Mouse (Mus musculus) thymus, postnatal 25 days (tissue): Measurements from ENCODE around the gene 4930407I10Rik.

ENCODE experiments used
- DNase-seq: peaks from one replicate; pipeline ENCODE4 v3.0.0; 2022

The 4930407I10Rik gene

DNA sequence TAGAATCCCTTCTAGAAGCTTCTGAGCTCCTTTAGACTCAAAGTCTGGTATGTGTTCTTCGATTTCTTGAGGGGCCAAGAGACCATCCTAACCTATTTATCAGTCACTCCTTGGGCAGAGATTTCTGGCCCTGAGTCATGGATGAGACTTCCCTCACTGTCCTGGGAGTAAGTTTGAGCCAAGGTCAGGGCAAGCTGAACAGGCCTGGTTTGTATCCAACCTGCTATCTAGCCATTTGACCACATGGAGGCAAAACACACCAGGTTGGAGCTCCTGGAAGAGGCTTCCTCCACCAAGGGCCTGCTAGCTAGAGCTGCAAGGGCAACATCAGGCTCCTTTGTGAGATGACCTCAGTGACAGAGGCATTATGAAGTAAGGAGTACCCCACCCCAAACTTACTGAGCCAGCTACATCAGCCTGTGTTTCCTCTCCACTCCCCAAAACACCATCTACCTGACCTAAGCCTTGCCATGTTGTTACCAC is at the start of gene 4930407I10Rik:
Gene 4930407I10Rik, plus strand, starts transcription at position 433 of the 483 bp plus-strand sequence.
- no peak for DNase-seq

DNA sequence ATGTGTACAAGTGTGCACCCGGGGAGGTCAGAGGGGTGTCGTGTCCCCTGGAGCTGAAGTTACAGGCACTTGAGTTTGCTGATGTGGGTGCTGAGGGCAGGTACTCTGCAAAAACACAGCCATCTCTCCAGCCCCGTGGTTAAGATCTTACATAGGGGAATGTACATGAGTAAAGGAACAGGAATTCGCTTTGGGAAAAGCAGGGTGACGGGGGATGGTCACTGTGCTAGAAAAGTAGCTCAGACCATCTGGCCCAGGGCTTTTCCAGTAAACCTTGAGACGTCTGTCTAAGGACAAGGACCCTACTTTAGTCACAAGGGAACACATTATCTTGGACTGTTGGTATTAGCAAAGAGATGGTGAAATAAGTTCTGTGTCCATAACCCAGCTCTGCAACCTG is 47.0 kb upstream of the 4930407I10Rik start:
- no peak for DNase-seq

DNA sequence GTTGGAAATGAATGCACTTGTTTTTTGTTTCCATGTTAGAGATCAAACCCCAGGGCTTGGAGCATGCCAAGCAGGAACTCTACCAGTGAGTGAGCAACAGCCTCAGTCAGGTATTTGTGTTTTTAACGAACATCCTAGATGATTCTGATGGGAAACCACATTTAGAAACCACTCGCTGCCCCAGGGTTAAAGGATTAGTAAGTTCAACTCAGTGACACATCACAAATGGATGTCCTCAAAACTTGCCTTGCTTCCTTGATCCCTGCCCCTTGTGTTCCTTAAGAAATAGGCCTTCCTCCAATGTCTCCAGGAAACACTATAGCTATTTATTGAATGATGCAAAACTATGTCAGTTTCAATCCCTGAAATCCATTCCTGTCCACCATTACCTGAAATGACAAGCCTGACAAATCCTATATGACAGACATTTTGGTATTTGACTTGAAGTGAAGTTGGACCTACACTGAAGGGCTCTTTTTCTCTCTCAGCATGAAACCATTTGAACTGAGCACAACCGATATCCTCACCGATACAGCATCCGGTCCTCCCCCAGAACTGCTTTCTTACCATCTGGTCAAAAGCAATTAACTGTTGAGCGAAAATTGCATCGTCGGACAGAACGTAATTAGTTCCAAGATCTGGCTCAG is 44.1 kb upstream of the 4930407I10Rik start:
- no peak for DNase-seq

DNA sequence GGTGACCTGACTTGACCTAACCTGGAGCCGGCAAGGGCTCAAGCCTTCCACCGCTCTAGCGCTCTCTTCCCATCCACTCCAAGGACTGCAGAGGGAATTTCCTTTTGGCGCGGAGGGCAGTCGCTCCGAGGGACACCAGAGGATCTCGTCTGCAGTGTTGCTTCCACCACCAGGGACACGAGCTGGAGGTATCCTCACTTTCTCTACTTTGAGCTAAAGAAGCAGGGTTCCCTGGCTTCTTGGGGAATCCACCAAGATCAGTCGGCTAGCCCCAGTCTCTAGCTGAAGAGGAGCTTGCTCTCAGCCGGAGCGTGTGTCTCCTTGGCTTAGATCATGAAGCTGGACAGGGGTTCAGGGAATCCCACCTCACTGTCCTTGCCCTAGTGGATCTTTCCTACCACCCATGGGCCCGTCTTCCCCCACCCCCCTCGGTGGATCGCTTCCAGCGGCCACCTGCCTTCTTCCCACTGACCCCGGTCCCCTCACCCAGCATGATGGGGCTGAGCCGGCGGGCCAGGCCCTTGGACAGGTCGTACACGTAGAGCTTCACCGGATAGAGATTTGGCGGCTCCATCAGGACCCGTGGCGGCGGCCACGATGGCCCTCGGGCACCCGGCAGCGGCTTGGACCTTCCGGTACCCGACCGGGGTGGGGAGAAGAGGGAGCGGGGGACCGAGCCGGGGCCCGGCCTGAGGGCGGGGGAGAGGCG is 43.4 kb upstream of the 4930407I10Rik start:
- no peak for DNase-seq

DNA sequence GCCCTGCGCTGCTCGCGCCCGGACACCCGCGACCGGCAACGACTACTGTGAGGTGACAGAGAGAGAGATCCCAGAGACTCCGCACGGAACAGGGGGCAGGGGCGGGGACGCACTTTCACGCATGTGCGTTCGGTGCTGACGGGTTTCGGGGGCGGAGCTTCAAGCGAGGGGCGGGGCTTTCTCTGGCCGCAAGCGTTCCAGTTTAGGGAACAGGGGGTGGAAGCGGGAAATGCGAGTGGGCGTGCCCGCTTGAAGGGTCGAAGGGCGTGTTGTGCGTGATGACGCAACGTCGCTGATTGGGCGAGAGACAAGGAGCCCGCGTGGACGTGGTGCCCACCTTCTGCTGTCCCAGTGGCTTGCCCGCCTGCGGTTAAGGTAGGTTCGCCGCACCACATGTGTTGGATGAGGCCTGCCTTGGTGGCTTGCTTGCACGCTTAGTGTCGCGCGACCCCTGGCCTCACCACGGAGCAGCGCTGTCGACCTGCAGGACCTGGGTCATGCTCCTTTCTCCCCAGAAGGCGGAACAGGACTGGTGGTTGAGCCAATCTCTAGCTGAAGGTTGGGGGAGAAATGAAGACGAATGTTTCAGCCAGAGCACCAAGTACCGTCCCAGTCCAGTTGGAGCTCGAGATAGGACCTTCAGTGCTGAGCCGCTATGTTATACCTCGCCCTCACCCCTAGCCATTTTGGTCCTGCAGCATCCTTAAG is 42.7 kb upstream of the 4930407I10Rik start:
- DNase-seq, result peak; percentile 100

- no peak for DNase-seq
Observed at GRCm38 (mm10) chr15:82016830-82017229, 42.1 kb upstream of the 4930407I10Rik start.

DNA sequence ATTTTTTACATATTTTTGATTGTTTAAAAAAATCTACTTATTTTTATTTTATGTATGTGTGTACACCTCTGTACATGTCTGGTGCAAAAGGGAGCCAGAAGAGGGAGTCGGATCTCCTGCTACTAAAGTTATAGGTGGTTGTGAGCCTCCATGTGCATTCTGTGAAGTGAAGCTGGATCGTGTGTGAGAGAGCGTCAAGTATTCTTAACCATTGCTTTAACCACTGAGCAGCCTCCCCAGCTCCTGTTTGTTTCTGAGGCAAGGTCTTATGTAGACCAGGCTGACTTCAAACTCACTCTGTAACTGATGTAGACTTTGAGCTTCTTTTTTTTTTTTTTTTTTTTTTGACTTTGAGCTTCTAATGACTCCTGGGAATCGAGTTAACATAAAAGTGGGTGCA is 41.5 kb upstream of the 4930407I10Rik start:
- DNase-seq, result no peak

DNA sequence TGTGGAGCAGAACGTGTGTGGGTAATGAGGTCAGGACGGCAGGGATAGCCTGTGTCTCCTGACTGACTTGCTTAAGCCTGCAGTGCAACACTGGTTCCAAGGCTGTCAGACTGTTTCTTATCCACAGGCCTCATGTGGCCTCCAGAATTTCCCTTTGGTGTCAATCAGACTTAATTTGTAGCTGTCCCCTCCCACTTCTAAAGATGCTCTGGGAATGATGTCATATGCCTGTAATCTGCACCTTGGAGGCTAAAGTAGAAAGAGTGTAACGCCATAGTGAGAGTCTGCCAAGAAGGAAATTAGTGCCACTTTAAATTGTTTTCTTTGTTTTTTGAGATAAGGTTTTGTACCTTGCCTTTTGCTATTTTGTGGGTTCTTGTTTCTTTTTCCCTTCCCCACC is 39.7 kb upstream of the 4930407I10Rik start:
- no peak for DNase-seq

GRCm38 (mm10) chr15:82022535-82023088 is 36.3 kb upstream of the 4930407I10Rik start:
- DNase-seq, result peak; percentile 47

GRCm38 (mm10) chr15:82023965-82024635 is 34.9 kb upstream of the 4930407I10Rik start:
- DNase-seq, result peak; percentile 53

GRCm38 (mm10) chr15:82027276-82027675 is 31.7 kb upstream of the 4930407I10Rik start:
- peak; percentile 64 for DNase-seq

DNA sequence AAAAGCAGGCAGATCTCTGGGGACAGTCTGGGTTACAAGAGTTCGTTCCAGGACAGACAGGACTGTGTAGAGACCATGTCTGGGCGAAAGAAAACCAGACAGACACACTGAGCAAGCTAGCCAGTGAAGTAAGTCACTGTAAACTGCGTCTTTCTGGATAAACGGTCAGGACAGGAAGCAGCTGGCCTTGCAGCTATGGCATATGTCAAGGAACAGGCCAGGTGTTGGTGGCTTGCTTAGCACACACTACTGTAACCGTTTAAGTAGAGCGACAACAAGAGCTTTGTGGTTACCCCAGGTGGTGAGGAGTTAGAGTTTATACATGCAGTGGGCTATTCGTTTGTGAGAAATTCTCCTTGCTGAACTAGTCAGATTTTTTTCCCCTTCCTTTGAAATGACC is 31.2 kb upstream of the 4930407I10Rik start:
- peak; percentile 77 for DNase-seq

GRCm38 (mm10) chr15:82032386-82032785 is 26.6 kb upstream of the 4930407I10Rik start:
- no peak for DNase-seq

DNA sequence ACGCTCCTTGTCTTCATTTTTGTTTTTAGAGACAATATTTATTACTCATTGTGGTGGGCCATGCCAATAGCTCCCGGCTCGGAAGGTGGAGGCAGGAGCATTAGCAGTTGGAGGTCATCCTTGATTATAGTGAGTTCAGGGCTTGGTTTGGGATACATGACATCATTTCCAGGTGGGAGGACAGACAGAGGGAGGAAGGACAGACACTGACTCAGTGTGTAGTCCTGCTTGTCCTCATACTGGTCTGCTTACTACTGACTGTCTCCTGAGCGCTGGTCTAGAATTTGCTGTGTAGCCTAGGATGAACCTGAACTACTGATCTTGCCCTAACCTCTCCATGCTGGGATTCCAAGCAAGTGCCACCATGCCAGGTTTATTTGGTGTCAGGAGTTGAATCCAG is 25.2 kb upstream of the 4930407I10Rik start, which contains the start of gene Desi1:
Gene Desi1, minus strand, starts transcription at position 101 of the 400 bp plus-strand sequence.
- DNase-seq, result no peak

DNA sequence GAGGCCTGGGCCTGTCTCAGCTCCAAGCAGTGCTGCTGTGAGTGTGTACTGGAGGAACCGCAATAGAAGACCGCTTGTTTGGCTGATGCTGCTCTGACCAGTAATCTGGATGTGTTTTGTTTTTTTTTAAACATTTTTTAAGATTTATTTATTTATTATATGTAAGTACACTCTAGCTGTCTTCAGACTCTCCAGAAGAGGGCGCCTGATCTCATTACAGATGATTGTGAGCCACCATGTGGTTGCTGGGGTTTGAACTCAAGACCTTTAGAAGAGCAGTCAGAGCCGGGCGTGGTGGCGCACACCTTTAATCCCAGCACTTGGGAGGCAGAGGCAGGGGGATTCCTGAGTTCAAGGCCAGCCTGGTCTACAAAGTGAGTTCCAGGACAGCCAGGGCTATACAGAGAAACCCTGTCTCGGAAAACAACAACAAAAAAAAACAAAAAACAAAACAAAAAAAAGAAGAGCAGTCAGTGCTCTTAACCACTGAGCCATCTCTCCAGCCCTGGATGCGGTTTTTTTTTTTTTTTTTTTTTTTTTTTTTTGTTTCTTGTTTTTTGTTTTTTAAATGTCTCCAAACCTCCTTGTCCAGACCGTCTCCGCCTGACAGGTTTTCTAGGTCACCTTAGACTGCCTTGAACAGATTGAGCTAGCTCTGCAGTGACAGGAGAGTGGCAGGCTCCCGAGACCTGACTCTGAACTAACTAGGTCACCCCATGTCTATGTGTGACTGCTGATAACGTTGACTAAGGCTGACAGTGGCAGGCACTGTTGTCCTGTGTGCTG is 22.9 kb upstream of the 4930407I10Rik start:
- DNase-seq, result peak; percentile 51

- DNase-seq, result peak; percentile 73
Observed at GRCm38 (mm10) chr15:82040650-82041049, 18.3 kb upstream of the 4930407I10Rik start.

DNA sequence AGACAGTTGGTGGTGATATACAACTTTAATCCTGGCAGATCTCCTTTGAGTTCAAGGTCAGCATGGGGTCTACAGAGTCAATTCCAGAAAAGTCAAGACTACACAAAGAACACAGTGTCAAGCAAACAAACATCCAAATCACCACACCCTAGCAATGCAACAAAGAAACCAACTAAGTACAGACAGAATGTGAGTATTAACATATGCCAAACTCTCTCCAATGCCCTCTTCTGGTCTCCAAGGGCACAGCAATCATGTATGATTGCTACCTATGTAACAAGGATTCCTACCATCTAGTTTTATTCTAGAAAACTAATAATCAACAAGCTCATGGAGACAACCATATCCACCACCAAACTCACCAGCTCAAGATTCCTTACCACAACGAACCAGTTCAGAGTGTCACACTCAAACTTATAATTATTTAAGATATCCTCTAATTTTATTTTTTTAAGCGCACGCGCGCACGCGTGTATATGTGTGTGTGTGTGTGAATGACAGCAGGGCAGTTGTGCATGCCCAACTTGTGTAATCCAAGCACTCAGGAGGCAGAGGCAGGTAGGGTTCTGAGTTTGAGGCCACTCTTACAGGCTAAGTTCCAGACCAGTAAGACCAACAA is 14.7 kb upstream of the 4930407I10Rik start:
- peak; percentile 51 for DNase-seq

DNA sequence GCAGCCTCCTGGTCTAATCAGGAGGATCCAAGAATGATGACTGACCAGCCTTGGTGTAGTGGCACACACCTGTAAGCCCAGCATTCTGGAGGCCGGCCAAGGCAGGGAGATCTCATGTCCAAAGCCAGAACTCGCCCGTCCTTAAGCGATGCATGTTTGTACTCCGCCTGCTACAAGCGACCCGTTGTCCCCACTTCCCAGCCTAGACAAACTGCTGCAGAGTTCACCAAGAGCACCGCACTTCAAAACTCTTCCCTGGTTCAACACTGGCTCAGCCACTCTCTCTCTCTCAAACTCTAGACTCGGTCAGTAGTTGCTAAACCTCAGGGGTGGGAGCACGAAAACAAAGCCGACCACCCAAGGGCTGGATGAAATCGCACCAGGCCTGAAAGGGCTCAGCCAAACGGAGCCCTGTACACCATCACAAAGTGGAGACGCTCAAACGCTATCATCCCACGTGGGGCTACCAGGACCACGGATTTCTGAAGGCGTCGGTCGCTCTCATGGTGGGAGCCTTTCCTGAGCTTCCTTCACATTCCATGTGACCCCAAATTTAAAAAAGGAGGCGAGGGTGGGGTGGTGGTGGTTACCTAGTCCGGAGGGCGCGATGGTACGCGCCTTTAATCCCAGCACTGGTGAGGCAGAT is 12.6 kb upstream of the 4930407I10Rik start:
- no peak for DNase-seq

DNA sequence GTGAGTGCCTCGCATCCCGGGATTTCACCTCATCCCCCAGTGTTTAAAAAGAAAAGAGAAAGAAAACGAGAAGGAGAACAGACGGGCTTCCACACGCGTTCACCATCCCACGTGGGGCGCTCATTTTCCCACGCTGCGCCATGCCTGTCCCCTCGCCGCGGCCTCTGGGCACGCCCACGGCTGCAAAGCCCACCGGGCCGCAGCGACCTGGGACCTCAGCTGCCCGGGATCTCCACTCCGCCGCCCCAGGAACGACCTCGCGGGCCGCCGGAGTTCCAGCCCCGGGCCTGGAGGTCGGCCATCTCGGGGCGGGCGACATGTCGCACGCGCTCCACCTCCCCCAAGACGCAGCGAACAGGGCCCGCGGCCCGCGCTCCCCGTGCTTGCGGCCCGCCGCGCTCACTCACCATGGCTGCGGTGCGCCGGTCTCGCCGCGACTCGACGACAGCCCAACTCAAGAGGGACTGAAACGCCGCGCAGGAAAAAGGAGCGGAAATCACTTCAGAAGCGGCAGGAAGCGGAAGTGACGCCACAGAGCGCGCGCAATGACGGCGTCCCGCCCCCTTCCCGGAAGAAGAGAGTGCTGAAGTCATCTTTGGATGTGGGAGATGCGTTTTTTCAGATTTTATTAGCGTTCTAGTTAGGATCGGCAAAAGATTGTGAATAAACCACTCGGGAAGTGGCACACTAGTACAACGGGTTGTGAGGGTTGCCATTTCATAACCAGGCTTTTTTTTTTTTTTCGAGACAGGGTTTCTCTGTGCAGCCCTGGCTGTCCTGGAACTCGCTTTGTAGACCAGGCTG is 11.7 kb upstream of the 4930407I10Rik start, which contains the start of gene Snu13:
Gene Snu13, minus strand, starts transcription at position 519 of the 804 bp plus-strand sequence.
- DNase-seq, result peak; percentile 94

DNA sequence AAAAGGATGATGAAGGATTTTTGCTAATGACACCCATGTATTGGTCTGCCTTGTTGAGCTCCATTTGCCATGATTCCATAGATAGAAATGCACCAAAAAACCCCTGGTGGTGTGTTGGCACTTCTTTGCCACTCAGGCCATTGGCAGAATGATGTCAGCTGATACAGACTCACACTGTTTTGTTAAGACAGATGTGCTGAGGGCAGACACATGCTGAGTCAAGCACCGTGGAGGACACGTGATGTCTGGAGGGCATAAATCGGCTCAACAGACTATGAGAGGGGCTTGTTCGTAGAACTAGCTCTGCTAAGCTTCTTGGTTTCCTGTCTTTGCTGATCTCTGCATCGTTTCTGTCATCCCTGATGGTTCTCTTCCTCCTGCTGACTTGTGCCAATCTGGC is 6.4 kb upstream of the 4930407I10Rik start:
- DNase-seq, result no peak
